Mouse (Mus musculus) megakaryocyte progenitor cell, adult 5-6 weeks (primary cell): ENCODE results near the gene Lrrc17. TPM values are rescaled to one million over a fixed set of nuclear protein-coding genes. Genes with fewer than 3 reads are reported as not detected.
A peak's percentile ranks its signal among the peaks of the same experiment; 100 is the strongest.

Experiments used
- ATAC-seq: replicated peaks from 2 replicates; pipeline ENCODE4 v1.8.0; 2016; ENCODE audit warnings: mild to moderate bottlenecking, moderate TSS enrichment, inconsistent platforms; ENCODE audit not compliant: poor library complexity
- total RNA-seq, 2 experiments: library from RNA; stranded (forward) in 1 of 2; stranded (reverse) in 1 of 2; fragments of 157-497, 149-512 nt in 1 of 2; fragments of 200-1000 nt in 1 of 2; gene quantifications; 2 replicates each; pipeline versions ENCODE4 v1.2.3 to v1.2.4; 2015 to 2017

Lrrc17 gene
- total RNA-seq, 2 experiments from 2014 or later = not detected

DNA sequence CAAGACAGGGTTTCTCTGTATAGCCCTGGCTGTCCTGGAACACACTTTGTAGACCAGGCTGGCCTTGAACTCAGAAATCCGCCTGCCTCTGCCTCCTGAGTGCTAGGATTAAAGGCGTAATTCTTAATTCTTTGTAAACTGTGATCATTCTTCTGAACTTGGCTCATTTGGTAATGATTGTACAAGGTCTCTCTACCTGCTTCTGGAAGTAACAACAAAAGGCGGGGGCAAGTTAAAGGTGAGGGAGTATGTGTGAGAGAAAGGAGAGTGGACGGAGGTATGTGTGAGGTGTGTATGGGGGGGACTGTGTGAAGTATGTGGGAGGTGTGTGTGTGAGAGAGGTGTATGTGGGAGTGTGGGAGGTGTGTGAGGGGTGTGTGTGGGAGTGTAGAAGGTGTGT is 56.6 kb downstream of the Lrrc17 start:
- no peak for ATAC-seq

DNA sequence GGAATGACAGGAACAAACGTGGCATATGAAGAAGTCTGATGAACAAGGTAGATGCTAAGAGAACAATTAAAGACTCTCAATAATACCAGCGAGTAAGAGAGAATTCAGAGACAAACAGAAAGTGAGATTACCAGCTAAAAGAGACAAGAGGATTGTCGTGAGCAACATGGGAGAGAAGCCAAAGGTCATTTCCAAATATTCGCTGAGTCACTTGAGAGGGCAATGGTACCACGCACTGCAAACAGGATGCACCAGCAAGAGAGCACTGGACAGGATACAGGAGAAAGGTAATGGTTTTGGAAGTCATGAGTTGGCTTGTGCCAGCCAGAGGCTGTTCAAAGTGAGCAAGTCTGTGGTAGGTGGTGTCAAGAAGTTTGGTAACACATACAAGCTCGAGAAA is 62.6 kb downstream of the Lrrc17 start:
- no peak for ATAC-seq

DNA sequence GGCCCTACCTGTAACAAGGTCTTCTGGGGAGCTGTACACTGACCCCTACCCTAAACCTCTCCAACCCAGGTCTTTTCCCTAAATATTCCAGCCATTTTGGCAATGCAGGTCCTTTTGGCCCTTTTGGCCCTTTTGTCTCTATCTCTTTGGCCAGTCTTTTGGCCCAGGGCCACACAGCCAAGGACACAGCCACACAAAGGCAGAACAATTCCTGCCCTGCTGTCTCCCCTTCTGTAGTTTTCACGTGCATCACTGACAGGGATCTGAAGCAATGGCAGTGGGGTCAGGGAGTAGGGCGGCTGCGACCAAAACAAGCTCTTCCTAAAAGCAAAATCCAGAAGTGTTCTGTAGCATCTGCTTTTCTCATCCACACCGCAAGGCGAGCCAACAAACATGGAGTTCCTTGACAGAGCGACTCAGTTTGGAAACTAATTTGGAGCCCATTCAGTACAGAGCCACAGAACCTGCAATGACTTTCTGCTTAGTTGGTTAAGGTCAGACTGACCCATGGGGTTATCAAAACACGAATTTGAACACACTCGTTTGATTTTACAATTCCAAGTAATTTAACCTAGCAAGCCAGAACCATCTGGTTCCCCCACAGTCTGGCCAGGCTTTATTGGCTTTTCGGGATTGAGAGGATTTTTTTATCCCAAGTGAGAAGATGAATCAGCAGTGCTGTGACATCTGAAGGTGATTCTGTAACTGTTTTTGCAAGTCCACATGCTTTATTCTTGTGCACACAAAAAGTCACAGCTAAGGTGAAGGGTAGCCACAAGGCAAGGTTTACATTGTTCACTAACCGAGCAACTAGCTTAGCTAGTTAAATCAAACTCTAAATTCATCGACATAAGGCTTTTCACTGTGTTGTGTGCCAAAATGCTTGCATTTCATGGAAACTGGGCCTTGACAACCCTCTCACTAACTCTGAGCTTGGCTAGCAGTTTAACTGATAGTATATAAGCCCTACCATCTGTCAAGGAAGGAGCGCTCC is 65.2 kb downstream of the Lrrc17 start:
- ATAC-seq = no peak

DNA sequence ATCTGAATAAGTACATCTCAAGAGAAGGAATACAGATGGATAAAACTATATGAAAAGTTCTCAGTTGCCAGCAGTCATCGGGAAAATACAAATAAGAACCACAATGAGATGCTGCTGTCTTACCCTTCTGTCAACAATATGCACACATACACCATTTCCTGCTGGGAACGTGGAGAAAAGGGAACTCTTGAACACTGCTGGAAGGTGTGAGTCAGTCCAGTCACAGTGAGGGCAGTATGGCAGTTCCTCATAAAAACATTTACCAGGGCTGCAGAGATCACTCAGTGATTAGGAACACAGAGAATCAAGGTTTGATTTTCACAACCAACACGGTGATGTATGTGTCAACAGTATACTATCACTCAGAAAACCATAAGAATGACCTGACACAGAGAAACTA is 67.6 kb downstream of the Lrrc17 start:
- ATAC-seq = peak; percentile 89

DNA sequence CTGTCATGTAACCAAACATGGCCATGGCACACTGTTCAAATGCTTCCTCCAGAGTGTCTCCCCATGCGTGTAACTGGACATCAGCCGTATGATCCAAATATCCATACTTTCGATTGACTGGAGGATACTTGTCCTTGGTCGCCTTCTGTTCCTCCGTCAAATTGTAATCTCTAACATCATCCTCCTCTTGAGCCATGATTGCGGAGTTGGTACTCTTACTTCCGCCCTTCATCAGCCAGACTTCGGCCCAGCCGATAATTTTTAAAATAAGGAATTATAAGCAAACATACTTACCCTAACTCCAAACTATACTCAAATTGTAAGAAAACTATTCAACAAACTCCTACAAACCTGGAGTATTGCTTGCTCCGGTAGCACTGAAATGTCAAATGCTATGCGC is 70.9 kb downstream of the Lrrc17 start:
- peak; percentile 45; the same call in 1 of the 2 replicates for ATAC-seq

DNA sequence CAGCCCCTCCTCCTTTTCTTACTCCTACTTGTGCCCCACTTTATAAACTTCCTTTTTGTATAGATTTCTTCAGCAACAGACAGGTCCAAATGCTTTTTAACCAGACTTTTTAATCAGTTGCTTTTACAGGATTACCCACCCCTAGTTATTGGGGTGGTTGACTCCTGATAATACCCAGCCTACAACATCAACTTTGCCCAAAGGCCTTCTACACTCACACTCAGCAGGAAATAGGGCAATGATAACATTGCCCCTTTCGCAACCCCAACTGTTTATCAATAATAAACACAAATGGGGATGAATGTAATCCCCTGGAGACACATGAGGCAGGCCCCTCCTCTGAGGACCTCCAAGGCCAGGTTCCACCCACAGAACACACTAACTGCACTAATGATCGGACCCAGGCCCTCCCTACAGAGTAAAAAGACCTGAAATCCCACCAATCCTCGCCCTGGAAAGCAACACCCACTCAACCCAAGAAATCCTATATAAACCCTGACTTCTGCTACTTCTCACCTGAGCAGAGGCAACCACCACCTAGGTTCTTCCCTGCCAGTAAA is 73.2 kb downstream of the Lrrc17 start:
- ATAC-seq = peak; percentile 55

Other genes with a start within 250 kb of the Lrrc17 start
- gene Fgl2, start 170.9 kb upstream of the Lrrc17 start, total RNA-seq (2015) = 67.9 and 69.9 TPM in 2 replicates
- gene Fgl2, start 170.9 kb upstream of the Lrrc17 start, total RNA-seq (2017) = 77.0 and 79.6 TPM in 2 replicates
- gene Ccdc146, start 118.9 kb upstream of the Lrrc17 start, total RNA-seq (2015) = not detected in 2 replicates
- 0.51 and 0.83 TPM in 2 replicates for gene Ccdc146, start 118.9 kb upstream of the Lrrc17 start, total RNA-seq (2017)
- 9.1 and 14.7 TPM in 2 replicates for gene Fam185a, start 118.6 kb upstream of the Lrrc17 start, total RNA-seq (2015)
- gene Fam185a, start 118.6 kb upstream of the Lrrc17 start, total RNA-seq (2017) = 15.2 and 17.2 TPM in 2 replicates
- gene Fbxl13, start 102.1 kb downstream of the Lrrc17 start, total RNA-seq (2015) = 0.12 and 0.44 TPM in 2 replicates
- gene Fbxl13, start 102.1 kb downstream of the Lrrc17 start, total RNA-seq (2017) = not detected in 2 replicates
- 51.9 and 52.8 TPM in 2 replicates for gene Armc10, start 102.3 kb downstream of the Lrrc17 start, total RNA-seq (2015)
- gene Armc10, start 102.3 kb downstream of the Lrrc17 start, total RNA-seq (2017) = 50.8 and 59.1 TPM in 2 replicates
- 5.3 and 6.9 TPM in 2 replicates for gene Napepld, start 157.8 kb downstream of the Lrrc17 start, total RNA-seq (2015)
- 3.5 and 3.8 TPM in 2 replicates for gene Napepld, start 157.8 kb downstream of the Lrrc17 start, total RNA-seq (2017)
- gene Pmpcb, start 193.6 kb downstream of the Lrrc17 start, total RNA-seq (2015) = 92.4 and 109 TPM in 2 replicates
- gene Pmpcb, start 193.6 kb downstream of the Lrrc17 start, total RNA-seq (2017) = 96.1 and 115 TPM in 2 replicates
- gene Dnajc2, start 241.7 kb downstream of the Lrrc17 start, total RNA-seq (2015) = 143 and 148 TPM in 2 replicates
- gene Dnajc2, start 241.7 kb downstream of the Lrrc17 start, total RNA-seq (2017) = 185 and 221 TPM in 2 replicates
- gene Psmc2, start 241.7 kb downstream of the Lrrc17 start, total RNA-seq (2015) = 106 and 112 TPM in 2 replicates
- gene Psmc2, start 241.7 kb downstream of the Lrrc17 start, total RNA-seq (2017) = 102 and 105 TPM in 2 replicates